Mouse (Mus musculus) brain, embryonic 14.5 days (tissue): ENCODE measurements around the gene Zc3h18.

Experiments
- CTCF ChIP-seq: fragments of 200-500 bp; IDR thresholded peaks from 2 replicates; pipeline ENCODE4 v1.5.1; 2012; ENCODE audit warnings: inconsistent platforms, mild to moderate bottlenecking, moderate library complexity, borderline replicate concordance; ENCODE audit not compliant: insufficient read depth, insufficient read length; ENCODE audit errors: extremely low read depth
- POLR2A ChIP-seq: fragments of 200-500 bp; IDR thresholded peaks from 2 replicates; pipeline ENCODE4 v1.6.1; 2012; ENCODE audit warnings: mild to moderate bottlenecking, inconsistent platforms, borderline replicate concordance; ENCODE audit not compliant: poor library complexity, insufficient read depth, insufficient read length, severe bottlenecking; ENCODE audit errors: extremely low read depth

DNA sequence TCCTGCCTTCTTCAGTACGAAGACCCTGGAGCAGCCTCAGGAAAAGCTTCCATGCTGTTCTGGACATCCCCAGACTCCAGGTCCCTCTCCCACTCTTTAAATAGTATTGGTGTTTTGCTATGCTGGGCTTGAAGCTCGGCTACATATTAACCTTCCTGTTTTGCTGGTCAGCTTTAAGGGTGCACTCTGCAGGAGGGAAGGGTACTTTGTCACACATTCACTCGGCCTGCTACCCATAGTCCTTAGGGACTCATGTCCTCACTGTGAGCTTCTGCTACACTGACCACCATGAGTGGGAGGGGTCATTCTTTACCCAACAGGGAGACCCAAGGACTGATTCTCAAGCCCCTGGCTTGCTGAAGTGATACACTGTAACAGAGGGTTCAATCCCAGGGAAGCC, 54.2 kb downstream of the Zc3h18 start:
- TF ChIP-seq CTCF (no peak), POLR2A (no peak)
